Mouse (Mus musculus): ENCODE results near the gene Rln3.
A peak's percentile ranks its signal among the peaks of the same experiment; 100 is the strongest.
"Not testable (repeated sequence)": the region's sequence is repeated elsewhere in the genome, so short reads cannot be mapped to it uniquely, and the experiment has no call there.

Rln3 gene

GRCm38 (mm10) chr8:84021569-84021968 lies 23.2 kb downstream of the Rln3 start:
- no peak for DNase-seq (ENCODE audit: extremely low read depth, low read depth)

- DNase-seq (ENCODE audit: extremely low read depth, low read depth): no peak
Observed at GRCm38 (mm10) chr8:84021096-84021495, 23.7 kb downstream of the Rln3 start, which contains the start of gene Palm3. Gene Palm3, plus strand, starts transcription at chr8:84021471.

- no peak for DNase-seq (ENCODE audit: extremely low read depth, low read depth)
Observed at GRCm38 (mm10) chr8:84019738-84020137, 25.1 kb downstream of the Rln3 start.

GRCm38 (mm10) chr8:84015833-84016232 lies 29.0 kb downstream of the Rln3 start:
- DNase-seq (ENCODE audit: extremely low read depth, low read depth): no peak

- no peak for DNase-seq (ENCODE audit: extremely low read depth, low read depth)
Observed at GRCm38 (mm10) chr8:84012499-84013165, 32.2 kb downstream of the Rln3 start.

GRCm38 (mm10) chr8:84011705-84012498 lies 32.9 kb downstream of the Rln3 start, which contains the start of gene 2210011C24Rik:
Gene 2210011C24Rik, minus strand, starts transcription at chr8:84012171.
- no peak for DNase-seq (ENCODE audit: extremely low read depth, low read depth)

GRCm38 (mm10) chr8:84010625-84011611 lies 33.9 kb downstream of the Rln3 start:
- no peak for DNase-seq (ENCODE audit: extremely low read depth, low read depth)

GRCm38 (mm10) chr8:84009876-84010275 lies 34.9 kb downstream of the Rln3 start:
- DNase-seq (ENCODE audit: extremely low read depth, low read depth): no peak

GRCm38 (mm10) chr8:84008362-84008761 lies 36.4 kb downstream of the Rln3 start:
- no peak for DNase-seq (ENCODE audit: extremely low read depth, low read depth)

GRCm38 (mm10) chr8:84005502-84005901 lies 39.3 kb downstream of the Rln3 start:
- DNase-seq (ENCODE audit: extremely low read depth, low read depth): not testable (repeated sequence)

GRCm38 (mm10) chr8:84004533-84005201 lies 40.1 kb downstream of the Rln3 start:
- DNase-seq (ENCODE audit: extremely low read depth, low read depth): peak; percentile 95

GRCm38 (mm10) chr8:84003612-84004246 lies 41.1 kb downstream of the Rln3 start:
- DNase-seq (ENCODE audit: extremely low read depth, low read depth): no peak

- DNase-seq (ENCODE audit: extremely low read depth, low read depth): no peak
Observed at GRCm38 (mm10) chr8:84002957-84003611, 41.7 kb downstream of the Rln3 start.

- no peak for DNase-seq (ENCODE audit: extremely low read depth, low read depth)
Observed at GRCm38 (mm10) chr8:84001281-84002000, 43.4 kb downstream of the Rln3 start, which contains the start of gene 1700067K01Rik. Gene 1700067K01Rik, plus strand, starts transcription at chr8:84001502.

GRCm38 (mm10) chr8:83999825-84000224 lies 45.0 kb downstream of the Rln3 start:
- no peak for DNase-seq (ENCODE audit: extremely low read depth, low read depth)

GRCm38 (mm10) chr8:83999057-83999705 lies 45.6 kb downstream of the Rln3 start:
- no peak for DNase-seq (ENCODE audit: extremely low read depth, low read depth)

- no peak for DNase-seq (ENCODE audit: extremely low read depth, low read depth)
Observed at GRCm38 (mm10) chr8:83998231-83999056, 46.4 kb downstream of the Rln3 start.

Data from MEL-GATA-1-ER (cell line).